Mouse (Mus musculus): ENCODE measurements around the gene Rfx4. TPM values are rescaled to one million over a fixed set of nuclear protein-coding genes. Genes with fewer than 3 reads are reported as not detected.

Rfx4 gene
- under 1 TPM in 1 of 2 experiments, not detected in 1; 0.16 TPM for total RNA-seq (2021)

- intact Hi-C loops (cut with DNase I) = no loop called here
- DNase-seq (ENCODE audit: low spot score) = no peak
These were observed at the start of gene Rfx4 for GRCm38 (mm10) chr10:84755786-84756203. Gene Rfx4 (plus strand): TSS chr10:84756062.

DNA sequence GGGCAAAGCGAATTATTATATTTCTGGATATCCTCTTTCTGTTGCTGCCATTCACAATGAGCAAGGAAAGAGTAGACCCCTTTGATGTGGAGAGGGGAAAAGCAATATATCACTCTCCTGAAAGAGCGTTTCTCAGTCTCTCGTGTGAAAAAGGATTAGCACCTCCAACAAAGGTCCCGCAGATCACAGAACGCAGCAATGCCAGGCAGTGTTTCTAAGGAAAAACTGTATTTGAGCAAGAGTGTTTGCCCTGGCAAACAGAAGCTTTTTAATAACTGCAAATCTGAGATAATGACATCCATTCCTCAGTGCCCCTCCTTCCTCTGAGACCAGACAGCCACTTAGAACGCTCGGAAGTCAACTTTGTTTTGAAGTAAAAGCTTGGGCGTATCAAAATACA, 49.3 kb upstream of the Rfx4 start:
- no peak for DNase-seq (ENCODE audit: low spot score)
- intact Hi-C loops (cut with DNase I) = loop anchor here (5.0 kb wide), 1 partner anchor 64 kb away; no protein-coding TSS in a partner anchor

GRCm38 (mm10) chr10:84707226-84707625, 48.6 kb upstream of the Rfx4 start:
- intact Hi-C loops (cut with DNase I) = loop anchor here (5.0 kb wide), 1 partner anchor 65 kb away; no protein-coding TSS in a partner anchor
- no peak for DNase-seq (ENCODE audit: low spot score)

DNA sequence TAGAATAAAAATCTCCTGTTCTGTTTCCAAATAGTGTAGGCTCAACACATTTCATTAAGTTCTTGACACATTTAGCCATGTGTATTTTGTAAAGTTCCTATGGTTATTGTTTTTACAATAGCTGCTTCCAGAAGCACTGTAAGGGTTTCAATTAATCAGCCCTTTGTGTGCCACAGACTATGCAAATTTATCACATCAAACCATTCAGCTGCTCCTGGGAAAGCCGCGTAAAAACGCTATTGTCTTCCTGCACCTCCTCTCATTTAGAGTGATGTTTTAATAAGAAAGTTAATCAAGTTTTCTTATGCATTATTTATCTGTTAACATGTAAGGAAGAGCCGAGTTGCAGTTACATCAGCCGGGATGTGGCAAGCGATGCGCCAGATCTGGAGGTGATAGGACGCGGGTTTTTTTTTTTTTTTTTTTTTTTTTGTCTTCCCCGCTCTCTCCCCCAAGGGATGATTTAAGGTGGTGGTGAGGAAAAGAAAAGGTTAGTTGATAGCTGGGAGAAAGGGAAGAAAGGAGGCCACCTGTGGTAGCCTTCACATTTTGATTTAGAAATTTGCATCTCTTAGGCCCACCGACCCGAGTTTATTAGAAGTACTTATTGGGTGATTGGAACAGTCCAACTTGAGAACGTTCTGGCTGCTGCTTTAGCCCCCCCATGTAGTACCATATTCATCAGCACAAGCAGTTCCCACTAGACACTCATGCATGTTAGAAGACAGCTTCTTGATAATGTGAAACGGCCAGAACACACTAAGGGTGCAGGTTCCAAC, 47.9 kb upstream of the Rfx4 start:
- no peak for DNase-seq (ENCODE audit: low spot score)
- intact Hi-C loops (cut with DNase I) = loop anchor here (5.0 kb wide), 1 partner anchor 66 kb away; no protein-coding TSS in a partner anchor

DNA sequence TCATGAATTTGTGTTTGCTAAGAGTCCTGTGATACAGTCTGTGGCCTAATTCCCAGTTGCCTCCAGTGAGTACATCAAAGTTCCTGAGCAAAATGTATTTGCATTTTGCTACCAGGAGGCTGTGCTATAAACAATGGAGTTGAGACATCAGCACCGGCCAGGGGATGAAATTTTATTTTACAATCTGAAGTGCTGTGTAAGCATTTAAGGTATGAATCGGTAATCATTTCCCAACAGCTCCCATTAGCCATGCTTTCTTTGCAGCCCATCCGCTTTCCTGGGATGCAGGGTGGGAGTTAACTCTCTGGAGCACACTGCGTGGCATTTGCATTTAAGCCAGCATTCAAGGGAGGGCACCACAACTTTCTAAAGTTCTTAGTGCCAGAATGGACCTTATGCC, 45.7 kb upstream of the Rfx4 start:
- intact Hi-C loops (cut with DNase I) = loop anchor here (2.0 to 5.0 kb wide), 2 partner anchors 272 to 337 kb away; no protein-coding TSS in a partner anchor
- DNase-seq (ENCODE audit: low spot score) = no peak

- intact Hi-C loops (cut with DNase I) = loop anchor here (2.0 to 5.0 kb wide), 2 partner anchors 271 to 336 kb away; no protein-coding TSS in a partner anchor
These were observed 45.0 kb upstream of the Rfx4 start for GRCm38 (mm10) chr10:84710827-84711226.

DNA sequence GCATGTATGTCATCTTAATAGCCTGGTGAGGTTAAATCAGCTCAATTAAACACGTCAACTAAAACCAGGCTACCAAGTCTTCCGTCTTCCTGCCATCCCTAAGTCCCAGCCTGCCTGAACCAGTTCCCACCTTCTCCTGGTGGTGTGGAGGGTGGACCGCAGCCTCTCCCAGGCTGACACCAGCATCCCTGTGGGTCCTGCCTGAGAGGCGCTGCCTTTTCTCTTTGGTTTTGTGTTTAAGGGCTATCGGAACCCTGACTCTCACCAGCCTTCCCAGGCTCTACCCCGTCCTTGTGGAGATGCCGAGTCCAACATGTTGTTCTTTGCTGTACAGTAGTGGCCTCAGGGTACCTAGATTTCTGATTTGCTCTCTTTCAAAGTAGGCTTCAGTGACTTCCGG, 44.4 kb upstream of the Rfx4 start:
- intact Hi-C loops (cut with DNase I) = loop anchor here (2.0 to 5.0 kb wide), 2 partner anchors 271 to 335 kb away; no protein-coding TSS in a partner anchor
- no peak for DNase-seq (ENCODE audit: low spot score)

More at GRCm38 (mm10) chr10:84710827-84711226, 45.0 kb upstream of the Rfx4 start:
- DNase-seq (ENCODE audit: low spot score) = no peak

- DNase-seq (ENCODE audit: low spot score) = no peak
- intact Hi-C loops (cut with DNase I) = loop anchor here (2.0 to 5.0 kb wide), 2 partner anchors 270 to 335 kb away; no protein-coding TSS in a partner anchor
These were observed 43.9 kb upstream of the Rfx4 start for GRCm38 (mm10) chr10:84711940-84712339.

GRCm38 (mm10) chr10:84712532-84712931, 43.3 kb upstream of the Rfx4 start:
- intact Hi-C loops (cut with DNase I) = loop anchor here (5.0 kb wide), 1 partner anchor 270 kb away; no protein-coding TSS in a partner anchor
- no peak for DNase-seq (ENCODE audit: low spot score)

DNA sequence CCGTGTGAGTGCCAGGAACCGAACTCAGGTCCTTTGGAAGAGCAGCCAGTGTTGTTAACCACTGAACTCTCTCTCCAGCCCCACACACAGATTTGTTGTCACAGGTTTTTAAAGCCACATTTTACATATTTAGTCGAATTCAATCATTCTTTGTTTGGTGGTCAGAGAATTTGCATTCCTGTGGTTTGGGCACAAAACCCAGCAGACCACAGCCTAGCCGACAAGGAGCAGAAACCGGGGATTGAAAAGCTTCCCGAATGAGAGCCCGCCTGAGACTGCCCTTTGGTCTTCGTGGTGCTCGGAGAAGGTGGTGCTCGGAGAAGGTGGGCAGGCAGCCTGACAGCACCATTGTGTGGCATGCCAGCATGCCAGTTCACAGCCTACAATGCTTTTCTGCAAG, 42.8 kb upstream of the Rfx4 start:
- intact Hi-C loops (cut with DNase I) = loop anchor here (5.0 kb wide), 1 partner anchor 269 kb away; no protein-coding TSS in a partner anchor
- no peak for DNase-seq (ENCODE audit: low spot score)

- intact Hi-C loops (cut with DNase I) = loop anchor here (5.0 kb wide), 1 partner anchor 58 kb away; no protein-coding TSS in a partner anchor
- DNase-seq (ENCODE audit: low spot score) = no peak
These were observed 40.2 kb upstream of the Rfx4 start for GRCm38 (mm10) chr10:84715639-84716038.

DNA sequence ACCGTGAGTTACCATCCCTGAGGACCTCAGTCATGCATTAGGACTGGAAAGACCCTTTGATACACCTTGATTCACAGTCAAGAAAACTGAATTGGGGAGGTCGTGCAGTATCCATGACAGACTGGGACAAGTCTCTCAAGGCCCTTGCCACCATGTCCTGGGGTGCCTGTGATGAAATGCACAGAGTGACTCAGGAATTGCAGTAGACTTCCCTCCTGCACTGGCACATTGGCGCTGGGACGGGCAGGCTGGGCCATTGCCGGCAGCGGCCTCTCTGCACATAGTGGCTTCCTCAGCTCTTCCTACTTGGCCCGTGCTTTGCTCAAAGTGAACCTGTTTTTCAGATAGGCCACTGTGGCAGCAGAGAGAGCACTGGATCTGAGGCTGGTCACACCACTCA, 39.3 kb upstream of the Rfx4 start:
- intact Hi-C loops (cut with DNase I) = loop anchor here (5.0 kb wide), 1 partner anchor 59 kb away; no protein-coding TSS in a partner anchor
- no peak for DNase-seq (ENCODE audit: low spot score)

GRCm38 (mm10) chr10:84722711-84723110, 33.2 kb upstream of the Rfx4 start:
- intact Hi-C loops (cut with DNase I) = no loop called here
- no peak for DNase-seq (ENCODE audit: low spot score)

DNA sequence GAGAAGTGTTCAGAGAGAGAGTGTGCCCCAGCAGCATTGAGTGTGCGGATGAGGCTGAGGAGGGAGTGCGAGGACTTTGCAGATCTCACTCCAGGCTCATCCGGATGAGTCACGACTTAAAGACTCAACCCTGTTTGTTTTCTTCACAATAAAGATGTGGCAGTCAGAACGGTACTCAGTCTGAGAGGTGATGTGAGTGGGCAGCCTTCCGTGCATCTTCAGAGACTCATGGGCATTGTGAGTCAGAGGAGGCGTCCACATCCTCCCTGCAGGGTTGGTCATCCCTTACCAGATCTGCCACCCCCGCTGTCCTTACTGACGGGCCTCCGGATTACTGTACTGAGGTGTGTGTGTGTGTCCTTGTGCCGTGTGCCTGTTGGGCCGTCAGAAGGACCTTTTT, 28.9 kb upstream of the Rfx4 start:
- intact Hi-C loops (cut with DNase I) = no loop called here

DNA sequence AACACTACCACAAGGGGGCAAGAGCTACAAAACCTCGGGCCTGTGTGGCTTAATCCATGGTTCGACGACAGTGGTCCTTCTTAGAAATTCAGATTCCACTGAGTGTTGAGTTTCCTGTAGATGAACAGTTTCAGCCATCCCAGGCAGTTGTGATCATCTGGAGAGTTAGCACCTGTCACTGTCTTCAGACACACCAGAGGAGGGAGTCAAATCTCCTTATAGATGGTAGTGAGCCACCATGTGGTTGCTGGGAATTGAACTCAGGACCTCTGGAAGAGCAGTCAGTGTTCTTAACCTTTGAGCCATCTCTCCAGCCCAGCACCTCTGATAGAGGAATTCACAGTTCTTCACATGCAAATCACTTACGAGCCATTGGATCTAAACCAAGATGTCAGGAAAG, 28.1 kb upstream of the Rfx4 start:
- intact Hi-C loops (cut with DNase I) = no loop called here
- DNase-seq (ENCODE audit: low spot score) = no peak

More for the DNA sequence above, 28.9 kb upstream of the Rfx4 start:
- DNase-seq (ENCODE audit: low spot score) = no peak

- intact Hi-C loops (cut with DNase I) = no loop called here
- no peak for DNase-seq (ENCODE audit: low spot score)
These were observed 25.8 kb upstream of the Rfx4 start for GRCm38 (mm10) chr10:84730078-84730477.

DNA sequence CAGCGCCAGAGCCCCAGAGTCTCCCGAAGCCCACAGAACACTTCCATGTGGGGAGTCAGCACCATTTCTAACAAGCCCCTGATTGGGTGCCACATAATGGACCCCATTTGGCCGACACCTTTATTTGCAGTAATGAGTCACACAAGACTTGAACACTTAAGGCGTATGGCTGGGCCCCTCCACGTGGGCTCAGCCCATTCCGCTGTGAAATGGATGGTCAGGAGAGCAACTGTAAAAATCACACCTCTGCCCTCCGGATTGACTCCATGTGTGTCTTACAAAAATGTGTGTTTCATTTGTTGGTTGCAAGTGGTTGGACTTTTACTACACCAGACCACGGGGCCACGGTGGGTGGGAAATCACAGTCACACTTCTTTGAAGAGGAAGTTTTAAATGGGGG, 24.9 kb upstream of the Rfx4 start:
- intact Hi-C loops (cut with DNase I) = no loop called here
- no peak for DNase-seq (ENCODE audit: low spot score)

- DNase-seq (ENCODE audit: low spot score) = no peak
- intact Hi-C loops (cut with DNase I) = no loop called here
These were observed 22.4 kb upstream of the Rfx4 start for GRCm38 (mm10) chr10:84733511-84733910.

- DNase-seq (ENCODE audit: low spot score) = no peak
- intact Hi-C loops (cut with DNase I) = no loop called here
These were observed 744 bp upstream of the Rfx4 start for GRCm38 (mm10) chr10:84754851-84755785.
